Mouse (Mus musculus): Measurements from ENCODE around the gene Agmat.

DNA sequence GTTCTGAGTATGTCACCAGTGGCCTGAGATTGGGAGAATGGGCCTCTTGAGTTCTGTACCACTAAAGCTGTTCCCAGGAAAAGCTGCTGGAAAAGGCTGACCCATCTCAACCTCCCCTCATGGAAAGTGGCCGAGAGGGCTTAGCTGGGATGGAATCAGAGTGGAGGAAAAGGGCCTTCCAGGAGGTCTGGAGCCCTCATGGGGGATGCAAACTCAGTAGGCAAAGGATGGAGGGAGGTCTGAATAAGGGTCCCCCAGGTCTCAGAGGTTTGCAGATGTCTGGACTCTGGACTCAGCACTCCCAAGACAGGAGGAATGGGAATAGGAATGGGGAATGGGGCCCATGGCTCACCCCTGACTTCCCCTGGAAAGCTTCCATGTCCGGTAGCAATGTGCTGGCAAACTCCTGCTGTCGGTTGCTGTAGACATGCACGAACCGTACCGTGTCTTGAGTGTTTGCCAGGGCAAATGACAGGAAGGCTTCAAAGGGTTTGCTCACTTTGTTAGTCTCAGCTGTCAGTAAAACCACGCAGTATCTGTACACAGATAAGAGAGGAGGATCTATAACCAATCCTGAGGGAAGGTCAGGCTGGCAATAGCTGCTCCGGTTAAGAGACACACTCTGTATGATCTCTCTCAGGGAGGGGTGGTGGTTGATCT is 23.2 kb downstream of the Agmat start:
- TF ChIP-seq CTCF (IDR thresholded peaks at IDR 0.05; ENCODE audit: insufficient read depth, low read length) (no peak), POLR2A (IDR thresholded peaks at IDR 0.05; ENCODE audit: borderline replicate concordance, extremely low read depth, low read depth, low read length) (no peak)
